Mouse (Mus musculus): Measurements from ENCODE around the gene Usp54. TPM values are rescaled to one million over a fixed set of nuclear protein-coding genes. Genes with fewer than 3 reads are reported as not detected.

Gene Usp54
- polyA plus RNA-seq, 1 experiment from 2014 or later = 5.4 TPM

- ATAC-seq (replicated peaks; ENCODE audit: insufficient number of reproducible peaks, low FRiP score, low TSS enrichment) = peak; percentile 99
- under 1% methylated on average over 48 of the region's 67 CpGs for WGBS (ENCODE audit: insufficient replicate concordance)
These were observed 95.1 kb downstream of the Usp54 start for GRCm38 (mm10) chr14:20545529-20546331.

DNA sequence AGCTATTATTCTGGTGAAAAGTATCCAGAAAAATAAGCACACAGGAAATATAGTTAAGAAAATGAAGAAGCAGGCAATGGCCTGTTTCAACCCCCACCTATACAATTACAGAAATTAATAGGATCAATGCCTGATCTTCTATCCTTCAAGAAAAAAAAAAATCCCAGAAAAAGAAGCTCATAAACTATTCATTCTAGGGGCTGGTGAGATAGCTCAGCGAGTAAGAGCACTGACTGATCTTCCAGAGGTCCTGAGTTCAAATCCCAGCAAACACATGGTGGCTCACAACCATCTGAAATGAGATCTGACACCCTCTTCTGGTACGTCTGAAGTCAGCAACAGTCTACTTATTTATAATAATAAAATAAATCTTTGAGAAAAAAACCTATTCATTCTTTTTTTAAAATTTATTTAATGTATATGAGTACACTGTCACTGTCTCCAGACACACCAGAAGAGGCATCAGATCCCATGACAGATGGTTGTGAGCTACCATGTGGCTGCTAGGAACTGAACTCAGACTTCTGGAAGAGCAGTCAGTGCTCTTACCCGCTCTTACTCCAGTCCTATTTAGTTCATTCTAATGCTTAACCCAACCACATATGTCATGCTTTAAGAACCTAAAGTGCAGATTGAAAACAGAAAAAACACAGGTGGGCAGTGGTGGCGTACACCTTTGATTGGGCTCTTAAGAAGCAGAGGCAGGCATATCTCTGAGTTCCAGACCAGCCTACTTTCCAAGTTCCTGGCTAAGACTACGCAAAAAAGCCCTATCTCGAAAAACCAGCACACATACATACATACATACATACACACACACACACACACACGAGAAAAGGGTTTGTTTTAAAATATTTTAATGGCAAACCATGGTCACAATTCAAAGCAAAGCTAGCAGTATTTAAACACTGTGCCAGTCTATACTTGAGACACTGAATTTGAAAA is 96.1 kb downstream of the Usp54 start:
- H3K4me1 ChIP-seq (ENCODE audit: control insufficient read depth, insufficient read depth, low read length) = peaks cover 8% of the 10 kb centered on the region; the same call in 1 of the 2 replicates
- H3K4me2 ChIP-seq = peak overlapping the region; percentile 72
- 67% methylated on average over 7 of the region's 7 CpGs for WGBS (ENCODE audit: insufficient replicate concordance)
- peak overlapping the region; percentile 86 for H3K4me3 ChIP-seq (ENCODE audit: low read depth, low read length)
- H3K36me3 ChIP-seq (ENCODE audit: control insufficient read depth, insufficient read depth, low read length) = 0 out of 2 replicates have a peak, but pooled peaks cover 6% of the 10 kb centered on the region
- ATAC-seq (replicated peaks; ENCODE audit: insufficient number of reproducible peaks, low FRiP score, low TSS enrichment) = no peak
- H3K9me3 ChIP-seq (replicated peaks; ENCODE audit: control insufficient read depth, low read length) = no peaks in the 10 kb centered on the region
- peak overlapping the region; percentile 34; the same call in 1 of the 2 replicates for H3K9ac ChIP-seq (ENCODE audit: low read depth, low read length)
- no peaks in the 10 kb centered on the region for H3K27me3 ChIP-seq (ENCODE audit: control insufficient read depth, insufficient read depth, low read length)
- H3K27ac ChIP-seq (ENCODE audit: low read depth, low read length) = no peak overlapping the region

More at GRCm38 (mm10) chr14:20545529-20546331, 95.1 kb downstream of the Usp54 start:
- Histone ChIP-seq H3K36me3 (ENCODE audit: control insufficient read depth, insufficient read depth, low read length) (0 out of 2 replicates have a peak, but pooled peaks cover 6% of the 10 kb centered on the region), H3K4me3 (ENCODE audit: low read depth, low read length) (peak overlapping the region; percentile 86), H3K9me3 (replicated peaks; ENCODE audit: control insufficient read depth, low read length) (no peaks in the 10 kb centered on the region), H3K9ac (ENCODE audit: low read depth, low read length) (peak overlapping the region; percentile 93), H3K27ac (ENCODE audit: low read depth, low read length) (peak overlapping the region; percentile 100), H3K27me3 (ENCODE audit: control insufficient read depth, insufficient read depth, low read length) (no peaks in the 10 kb centered on the region), H3K4me1 (ENCODE audit: control insufficient read depth, insufficient read depth, low read length) (peaks cover 8% of the 10 kb centered on the region; the same call in 1 of the 2 replicates), H3K4me2 (peak overlapping the region; percentile 72)

DNA sequence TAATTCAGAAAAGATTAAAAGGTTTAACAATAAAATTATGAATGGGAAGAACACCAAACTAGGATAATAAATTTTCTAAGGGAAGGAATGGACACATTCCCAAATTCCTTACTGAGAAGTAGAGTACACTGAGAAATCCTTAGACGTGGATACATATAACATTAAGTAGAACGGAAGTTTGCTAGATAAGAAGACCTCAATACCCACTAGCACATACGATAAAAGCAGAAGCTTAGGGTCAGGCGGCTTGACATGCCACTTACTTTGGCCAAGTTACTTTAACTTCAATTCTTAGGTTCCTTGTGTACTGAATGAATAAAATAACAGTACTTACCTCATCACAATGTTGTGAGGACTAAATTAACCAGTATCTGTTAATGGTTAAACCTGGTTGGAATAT is 111.2 kb downstream of the Usp54 start:
- Histone ChIP-seq H3K27ac (ENCODE audit: low read depth, low read length) (no peak overlapping the region), H3K4me3 (ENCODE audit: low read depth, low read length) (no peak overlapping the region), H3K9ac (ENCODE audit: low read depth, low read length) (no peak overlapping the region), H3K4me1 (ENCODE audit: control insufficient read depth, insufficient read depth, low read length) (no peaks in the 10 kb centered on the region), H3K4me2 (no peak overlapping the region), H3K27me3 (ENCODE audit: control insufficient read depth, insufficient read depth, low read length) (no peaks in the 10 kb centered on the region), H3K36me3 (ENCODE audit: control insufficient read depth, insufficient read depth, low read length) (no peaks in the 10 kb centered on the region), H3K9me3 (replicated peaks; ENCODE audit: control insufficient read depth, low read length) (no peaks in the 10 kb centered on the region)
- 79% methylated on average over 4 of the region's 4 CpGs for WGBS (ENCODE audit: insufficient replicate concordance)
- ATAC-seq (replicated peaks; ENCODE audit: insufficient number of reproducible peaks, low FRiP score, low TSS enrichment) = no peak

DNA sequence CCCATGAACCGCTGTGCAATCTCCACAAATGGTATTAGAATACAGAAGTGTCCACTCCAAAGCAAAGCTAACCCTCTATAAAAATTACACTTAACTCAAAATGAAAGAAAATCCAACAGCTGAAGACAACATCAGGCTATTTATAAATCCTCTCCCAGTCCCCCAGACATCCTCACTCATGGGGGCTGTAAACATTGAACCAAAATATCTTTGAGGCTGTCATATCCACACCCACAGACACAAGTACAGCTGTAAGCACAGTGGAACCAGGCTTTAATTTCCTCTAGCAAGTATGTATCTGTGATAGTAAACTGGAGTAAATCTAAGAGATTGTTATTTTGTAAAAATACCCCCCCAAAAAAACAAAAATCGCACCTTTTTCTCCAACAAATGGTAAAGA is 120.7 kb downstream of the Usp54 start:
- no peak overlapping the region for H3K27ac ChIP-seq (ENCODE audit: low read depth, low read length)
- H3K27me3 ChIP-seq (ENCODE audit: control insufficient read depth, insufficient read depth, low read length) = no peaks in the 10 kb centered on the region
- no peak for ATAC-seq (replicated peaks; ENCODE audit: insufficient number of reproducible peaks, low FRiP score, low TSS enrichment)
- H3K4me2 ChIP-seq = no peak overlapping the region
- no peak overlapping the region for H3K4me3 ChIP-seq (ENCODE audit: low read depth, low read length)
- no peak overlapping the region for H3K9ac ChIP-seq (ENCODE audit: low read depth, low read length)
- H3K4me1 ChIP-seq (ENCODE audit: control insufficient read depth, insufficient read depth, low read length) = no peaks in the 10 kb centered on the region
- WGBS (ENCODE audit: insufficient replicate concordance) = 96% methylated on average over 2 of the region's 2 CpGs
- H3K9me3 ChIP-seq (replicated peaks; ENCODE audit: control insufficient read depth, low read length) = no peaks in the 10 kb centered on the region
- H3K36me3 ChIP-seq (ENCODE audit: control insufficient read depth, insufficient read depth, low read length) = 0 out of 2 replicates have a peak, but pooled peaks cover 2% of the 10 kb centered on the region

GRCm38 (mm10) chr14:20508424-20508823 is 132.4 kb downstream of the Usp54 start:
- no peak for ATAC-seq (replicated peaks; ENCODE audit: insufficient number of reproducible peaks, low FRiP score, low TSS enrichment)
- no peaks in the 10 kb centered on the region for H3K36me3 ChIP-seq (ENCODE audit: control insufficient read depth, insufficient read depth, low read length)
- 82% methylated on average over 2 of the region's 2 CpGs for WGBS (ENCODE audit: insufficient replicate concordance)

DNA sequence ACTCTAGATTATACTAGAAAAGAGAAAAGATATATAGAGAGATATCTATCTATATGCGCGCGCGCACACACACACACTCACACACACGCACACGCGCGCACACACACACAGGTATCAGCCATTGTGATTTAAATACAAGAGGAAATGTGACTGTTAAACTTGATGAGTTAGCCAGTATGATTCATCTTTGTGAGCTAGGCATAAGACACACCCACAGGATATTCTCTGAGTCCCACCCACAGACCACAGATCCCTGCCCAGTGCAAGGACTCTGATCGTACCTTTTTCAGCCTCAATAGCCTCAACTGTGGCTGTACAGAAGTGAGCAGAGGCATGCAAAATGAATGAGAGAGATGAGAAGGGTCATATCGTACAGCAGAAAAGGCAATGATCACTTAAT is 137.9 kb downstream of the Usp54 start:
- no peaks in the 10 kb centered on the region for H3K27me3 ChIP-seq (ENCODE audit: control insufficient read depth, insufficient read depth, low read length)
- H3K36me3 ChIP-seq (ENCODE audit: control insufficient read depth, insufficient read depth, low read length) = peaks cover 7% of the 10 kb centered on the region
- no peak overlapping the region for H3K9ac ChIP-seq (ENCODE audit: low read depth, low read length)
- H3K9me3 ChIP-seq (replicated peaks; ENCODE audit: control insufficient read depth, low read length) = no peaks in the 10 kb centered on the region
- no peak overlapping the region for H3K4me3 ChIP-seq (ENCODE audit: low read depth, low read length)
- 96% methylated on average over 10 of the region's 10 CpGs for WGBS (ENCODE audit: insufficient replicate concordance)
- no peaks in the 10 kb centered on the region for H3K4me1 ChIP-seq (ENCODE audit: control insufficient read depth, insufficient read depth, low read length)
- no peak overlapping the region for H3K27ac ChIP-seq (ENCODE audit: low read depth, low read length)
- no peak overlapping the region for H3K4me2 ChIP-seq
- no peak for ATAC-seq (replicated peaks; ENCODE audit: insufficient number of reproducible peaks, low FRiP score, low TSS enrichment)

More at GRCm38 (mm10) chr14:20508424-20508823, 132.4 kb downstream of the Usp54 start:
- H3K9ac ChIP-seq (ENCODE audit: low read depth, low read length) = no peak overlapping the region
- no peak overlapping the region for H3K4me3 ChIP-seq (ENCODE audit: low read depth, low read length)
- H3K9me3 ChIP-seq (replicated peaks; ENCODE audit: control insufficient read depth, low read length) = no peaks in the 10 kb centered on the region
- no peaks in the 10 kb centered on the region for H3K4me1 ChIP-seq (ENCODE audit: control insufficient read depth, insufficient read depth, low read length)
- no peak overlapping the region for H3K27ac ChIP-seq (ENCODE audit: low read depth, low read length)
- H3K27me3 ChIP-seq (ENCODE audit: control insufficient read depth, insufficient read depth, low read length) = no peaks in the 10 kb centered on the region
- no peak overlapping the region for H3K4me2 ChIP-seq

GRCm38 (mm10) chr14:20499982-20500381 is 140.9 kb downstream of the Usp54 start:
- Histone ChIP-seq H3K4me1 (ENCODE audit: control insufficient read depth, insufficient read depth, low read length) (no peaks in the 10 kb centered on the region), H3K4me2 (no peak overlapping the region), H3K9me3 (replicated peaks; ENCODE audit: control insufficient read depth, low read length) (no peaks in the 10 kb centered on the region), H3K27me3 (ENCODE audit: control insufficient read depth, insufficient read depth, low read length) (no peaks in the 10 kb centered on the region), H3K27ac (ENCODE audit: low read depth, low read length) (no peak overlapping the region), H3K36me3 (ENCODE audit: control insufficient read depth, insufficient read depth, low read length) (peaks cover 10% of the 10 kb centered on the region), H3K4me3 (ENCODE audit: low read depth, low read length) (no peak overlapping the region), H3K9ac (ENCODE audit: low read depth, low read length) (no peak overlapping the region)
- no peak for ATAC-seq (replicated peaks; ENCODE audit: insufficient number of reproducible peaks, low FRiP score, low TSS enrichment)
- WGBS (ENCODE audit: insufficient replicate concordance) = 92% methylated on average over 3 of the region's 3 CpGs
